Mouse (Mus musculus) kidney, adult 2 months (tissue): ENCODE results near the gene Cops4. TPM values are rescaled to one million over a fixed set of nuclear protein-coding genes. Genes with fewer than 3 reads are reported as not detected.

Source experiments
- DNase-seq: peaks from one replicate; pipeline ENCODE4 v3.0.0; 2021
- H3K27ac ChIP-seq: fragments of 200-500 bp; 2 replicates; pipeline ENCODE4 v1.5.1; 2012; ENCODE audit warnings: low read depth, low read length, control low read depth, inconsistent platforms; ENCODE audit not compliant: insufficient read depth
- H3K27me3 ChIP-seq: fragments of 200-500 bp; replicated peaks from 2 replicates; pipeline ENCODE4 v1.6.1; 2012; ENCODE audit warnings: mild to moderate bottlenecking, moderate library complexity, low read length, inconsistent platforms; ENCODE audit not compliant: control insufficient read depth, insufficient read depth
- H3K36me3 ChIP-seq: fragments of 200-500 bp; 2 replicates; pipeline ENCODE4 v1.6.1; 2012; ENCODE audit warnings: mild to moderate bottlenecking, moderate library complexity, low read length, inconsistent platforms; ENCODE audit not compliant: control insufficient read depth, insufficient read depth
- H3K4me1 ChIP-seq: fragments of 200-500 bp; 2 replicates; pipeline ENCODE4 v1.6.1; 2011; ENCODE audit warnings: low read length; ENCODE audit not compliant: control insufficient read depth, insufficient read depth
- H3K4me3 ChIP-seq: fragments of 200-500 bp; 2 replicates; pipeline ENCODE4 v1.5.1; 2011; ENCODE audit warnings: mild to moderate bottlenecking, low read depth, low read length, control low read depth; ENCODE audit not compliant: insufficient read depth
- CTCF ChIP-seq: fragments of 200-500 bp; conservative IDR thresholded peaks from 2 replicates; pipeline ENCODE4 v1.5.1; 2011; ENCODE audit warnings: low read depth, mild to moderate bottlenecking, control low read depth, low read length, moderate library complexity, mixed read lengths; ENCODE audit not compliant: insufficient read depth, insufficient read length
- POLR2A ChIP-seq: fragments of 200-500 bp; IDR thresholded peaks from one replicate; pipeline ENCODE4 v1.6.1; 2011; ENCODE audit warnings: low read depth, low read length, control low read depth
- WGBS: fragments of 180-500 bp; shearing (Covaris S2); methylation state at CpG from one replicate; pipeline ENCODE4 v1.1.7; 2018; 5-methylcytosine and 5-hydroxymethylcytosine counted together
- polyA plus RNA-seq: library from polyadenylated mRNA; depleted of rRNA; stranded (reverse); fragments of >200 nt; gene quantifications from 2 replicates; pipeline ENCODE4 v1.2.3, GENCODE M21; 2012

The Cops4 gene
- polyA plus RNA-seq, 1 experiment = 29.8 TPM

GRCm38 (mm10) chr5:100536638-100537037, 18.5 kb downstream of the Cops4 start:
- Histone ChIP-seq H3K27me3 (no peaks in the 10 kb centered on the region), H3K36me3 (peaks cover 10% of the 10 kb centered on the region), H3K4me1 (no peaks in the 10 kb centered on the region), H3K27ac (no peak overlapping the region), H3K4me3 (no peak overlapping the region)
- peak; percentile 45 for TF ChIP-seq CTCF
- TF ChIP-seq POLR2A = no peak
- WGBS = 77% methylated on average over 3 of the region's 3 CpGs
- DNase-seq = peak; percentile 42

DNA sequence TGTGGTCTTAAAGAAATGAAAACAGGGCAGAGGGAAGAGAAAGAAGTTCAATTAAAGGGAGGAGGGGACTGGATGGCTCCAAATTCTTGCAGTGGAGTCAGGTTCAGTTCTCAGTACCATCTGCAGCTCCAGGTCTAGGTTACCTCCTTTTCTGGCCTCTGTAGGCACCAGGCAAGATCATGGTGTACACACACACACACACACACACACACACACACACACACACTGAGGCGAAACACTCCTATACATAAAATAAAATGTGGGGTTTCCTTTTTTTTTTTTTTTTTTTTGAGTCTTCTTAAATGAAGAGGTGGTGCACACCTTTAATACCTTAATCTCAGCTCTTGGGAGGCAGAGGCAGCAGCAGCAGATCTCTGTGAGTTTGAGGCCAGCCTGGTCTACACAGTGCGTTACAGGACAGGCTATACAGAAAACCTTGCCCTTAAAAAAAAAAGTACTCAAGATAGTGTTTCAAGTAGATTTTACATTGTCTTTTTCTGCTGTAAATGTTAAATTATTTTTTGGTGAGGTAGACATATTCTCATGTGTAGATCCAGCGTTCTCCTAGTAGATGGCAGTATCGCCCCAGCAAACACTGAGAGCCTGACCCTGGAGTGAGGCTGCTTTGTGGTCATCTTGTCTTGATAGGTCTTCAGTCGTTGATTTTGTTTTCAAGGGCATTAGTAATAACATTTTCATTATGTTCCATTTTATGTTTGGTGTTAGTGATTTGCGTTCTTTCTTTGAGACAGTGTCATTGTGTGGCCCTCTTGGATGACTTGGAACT, 28.4 kb downstream of the Cops4 start:
- H3K27ac ChIP-seq = no peak overlapping the region
- H3K4me3 ChIP-seq = no peak overlapping the region
- no peaks in the 10 kb centered on the region for H3K4me1 ChIP-seq
- no peaks in the 10 kb centered on the region for H3K27me3 ChIP-seq
- H3K36me3 ChIP-seq = no peaks in the 10 kb centered on the region
- 81% methylated on average over 6 of the region's 6 CpGs for WGBS
- TF ChIP-seq CTCF = peak; percentile 57
- no peak for TF ChIP-seq POLR2A
- DNase-seq = peak; percentile 20

- Histone ChIP-seq H3K27me3 (no peaks in the 10 kb centered on the region), H3K4me1 (no peaks in the 10 kb centered on the region), H3K36me3 (no peaks in the 10 kb centered on the region), H3K27ac (no peak overlapping the region), H3K4me3 (no peak overlapping the region)
- TF ChIP-seq CTCF (no peak), POLR2A (no peak)
- no peak for DNase-seq
- 57% methylated on average over 2 of the region's 2 CpGs for WGBS
These were observed 30.1 kb downstream of the Cops4 start for GRCm38 (mm10) chr5:100548236-100548635.

DNA sequence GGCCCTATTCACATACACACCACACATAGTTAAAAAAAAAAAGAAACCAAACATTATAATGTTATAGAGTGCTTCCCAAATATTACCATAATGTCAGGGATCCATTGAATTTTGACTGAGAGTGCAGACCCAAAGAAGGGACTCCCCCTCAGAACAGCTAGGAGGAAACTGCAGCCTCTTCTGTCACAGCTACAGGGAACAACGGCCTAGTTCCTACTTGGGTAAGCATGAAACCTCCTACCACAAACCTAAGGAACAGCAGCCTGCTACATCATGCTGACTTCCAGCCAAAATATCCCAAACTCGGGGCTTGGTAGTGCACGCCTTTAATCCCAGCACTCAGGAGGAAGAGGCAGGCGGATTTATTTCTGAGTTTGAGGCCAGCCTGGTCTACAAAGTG, 31.2 kb downstream of the Cops4 start:
- WGBS = 92% methylated on average over 4 of the region's 4 CpGs
- no peak for DNase-seq
- no peaks in the 10 kb centered on the region for H3K4me1 ChIP-seq
- no peaks in the 10 kb centered on the region for H3K27me3 ChIP-seq
- no peak overlapping the region for H3K27ac ChIP-seq
- H3K36me3 ChIP-seq = no peaks in the 10 kb centered on the region
- H3K4me3 ChIP-seq = no peak overlapping the region
- TF ChIP-seq CTCF = no peak
- no peak for TF ChIP-seq POLR2A

DNA sequence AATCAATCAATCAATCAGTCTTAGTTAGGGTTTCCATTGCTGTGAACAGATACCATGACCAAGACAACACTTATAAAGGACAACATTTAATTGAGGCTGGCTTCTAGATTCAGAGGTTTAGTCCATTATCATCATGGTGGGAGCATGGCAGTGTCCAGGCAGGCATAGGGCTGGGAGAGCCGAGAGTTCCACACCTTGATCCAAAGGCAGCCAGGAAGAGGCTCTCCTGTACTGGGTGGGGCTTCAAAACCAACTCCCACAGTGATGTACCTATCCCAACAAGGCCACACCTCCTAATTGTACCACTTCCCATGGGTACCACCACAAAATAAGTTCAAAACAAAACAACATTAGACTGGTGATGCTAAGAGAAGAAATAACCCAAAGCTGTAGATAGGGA, 32.0 kb downstream of the Cops4 start:
- Histone ChIP-seq H3K36me3 (no peaks in the 10 kb centered on the region), H3K27me3 (no peaks in the 10 kb centered on the region), H3K4me3 (no peak overlapping the region), H3K27ac (no peak overlapping the region), H3K4me1 (no peaks in the 10 kb centered on the region)
- TF ChIP-seq CTCF = no peak
- TF ChIP-seq POLR2A = no peak
- no peak for DNase-seq
- 96% methylated on average over 1 of the region's 1 CpGs for WGBS

GRCm38 (mm10) chr5:100551952-100552351, 33.8 kb downstream of the Cops4 start:
- H3K4me1 ChIP-seq = no peaks in the 10 kb centered on the region; the same call in 1 of the 2 replicates
- WGBS = 79% methylated on average over 2 of the region's 2 CpGs
- no peak overlapping the region for H3K27ac ChIP-seq
- H3K36me3 ChIP-seq = no peaks in the 10 kb centered on the region
- no peak overlapping the region for H3K4me3 ChIP-seq
- no peak for DNase-seq
- H3K27me3 ChIP-seq = no peaks in the 10 kb centered on the region
- no peak for TF ChIP-seq POLR2A
- no peak for TF ChIP-seq CTCF

DNA sequence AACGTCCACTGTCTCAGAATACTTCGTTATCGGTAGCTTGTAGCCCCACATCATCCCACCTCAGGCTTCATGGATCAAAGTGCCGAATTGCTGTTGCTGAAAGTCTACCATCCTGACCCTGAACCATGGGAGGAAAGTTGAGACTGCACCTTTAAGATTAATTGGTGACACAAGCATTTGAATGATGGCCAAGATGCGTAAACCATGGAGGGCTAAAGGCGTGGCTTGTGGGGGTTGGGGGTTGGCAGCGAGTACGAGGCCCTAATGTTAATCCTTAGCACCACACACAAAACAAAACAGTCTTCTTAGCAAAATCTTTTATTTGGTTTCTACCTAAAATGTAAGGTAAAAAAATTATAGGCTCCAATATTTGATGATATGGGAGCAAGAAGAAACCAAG, 35.3 kb downstream of the Cops4 start:
- H3K27me3 ChIP-seq = no peaks in the 10 kb centered on the region
- no peaks in the 10 kb centered on the region for H3K36me3 ChIP-seq
- WGBS = 40% methylated on average over 8 of the region's 8 CpGs
- H3K27ac ChIP-seq = no peak overlapping the region
- no peak for TF ChIP-seq POLR2A
- no peak for TF ChIP-seq CTCF
- no peak overlapping the region for H3K4me3 ChIP-seq
- peaks cover 7% of the 10 kb centered on the region for H3K4me1 ChIP-seq
- no peak for DNase-seq
